Mouse (Mus musculus) ES-Bruce4 (cell line): ENCODE measurements around the gene Pip4k2a.

Experiments used
- CTCF ChIP-seq: IDR thresholded peaks from one replicate; pipeline ENCODE4 v1.8.1; 2011; ENCODE audit warnings: low read depth, low read length
- POLR2A ChIP-seq: IDR thresholded peaks from one replicate; pipeline ENCODE4 v1.8.1; 2011; ENCODE audit warnings: low read length; ENCODE audit not compliant: insufficient read depth

- TF ChIP-seq POLR2A, result no peak
- TF ChIP-seq CTCF, result no peak
These were observed 14.4 kb downstream of the Pip4k2a start for GRCm38 (mm10) chr2:18983546-18983945.
